In genomic region chr12:58212924-58213450, GRCm38 (mm10) we compare ENCODE assay signal across 8 mouse cellular contexts. TPM values are rescaled to one million over a fixed set of nuclear protein-coding genes. Genes with fewer than 3 reads are reported as not detected.
DNase-seq lines count a peak whose midpoint lies in the region; ATAC-seq and TF ChIP-seq lines count a peak whose summit lies in the region.

No protein-coding gene starts in this region.

- peak; percentile 5 for DNase-seq in gastrocnemius, postnatal 10 days
- no peak for DNase-seq in gastrocnemius, adult 8-10 months (ENCODE audit: low spot score in 2 of 2)
- peak; percentile 49 for DNase-seq in brain, adult 2 months (ENCODE audit: low read depth, low spot score)
- DNase-seq in heart, postnatal 0 days (ENCODE audit: low spot score), result no peak
- DNase-seq in left cerebral cortex, postnatal 4 days, result peak; percentile 56
- DNase-seq in urinary bladder, postnatal 25 days (ENCODE audit: low spot score), result no peak
- DNase-seq in thymus, postnatal 14 days, result no peak

- intact Hi-C loops in left cerebral cortex, postnatal 4 days (cut with DNase I), result loop anchor here (5.0 to 10.0 kb wide), 5 partner anchors 212 to 714 kb away; no protein-coding TSS in a partner anchor

- H3K27me3 ChIP-seq in heart, postnatal 0 days (ENCODE audit: control insufficient read depth, insufficient read depth, low read length), result peaks cover 31% of the 10 kb centered on the region
- H3K27me3 ChIP-seq in neural tube, embryonic 15.5 days (replicated peaks), result peaks cover 26% of the 10 kb centered on the region

- TF ChIP-seq EP300 in heart, postnatal 0 days (IDR thresholded peaks at IDR 0.05; ENCODE audit: low read depth), result no peak

- H3K9ac ChIP-seq in heart, postnatal 0 days (replicated peaks; ENCODE audit: low read depth, low read length), result no peak overlapping the region
- peak overlapping the region; percentile 53 for H3K9ac ChIP-seq in neural tube, embryonic 15.5 days (replicated peaks)

- no peaks in the 10 kb centered on the region for H3K9me3 ChIP-seq in heart, postnatal 0 days (replicated peaks; ENCODE audit: control insufficient read depth, low read length)
- H3K9me3 ChIP-seq in neural tube, embryonic 15.5 days (replicated peaks), result no peaks in the 10 kb centered on the region

- no peak for TF ChIP-seq CTCF in heart, postnatal 0 days (IDR thresholded peaks at IDR 0.05; ENCODE audit: low read depth)

- no peaks in the 10 kb centered on the region for H3K36me3 ChIP-seq in heart, postnatal 0 days (replicated peaks; ENCODE audit: control insufficient read depth, insufficient read depth, low read length)
- H3K36me3 ChIP-seq in neural tube, embryonic 15.5 days, result no peaks in the 10 kb centered on the region

- 4% methylated on average over 29 of the region's 29 CpGs for WGBS in heart, postnatal 0 days
- 2% methylated on average over 29 of the region's 29 CpGs for WGBS in neural tube, embryonic 15.5 days

- no peak overlapping the region for H3K27ac ChIP-seq in heart, postnatal 0 days (ENCODE audit: low read depth)
- peak overlapping the region; percentile 42 for H3K27ac ChIP-seq in neural tube, embryonic 15.5 days (replicated peaks)

- peak overlapping the region; percentile 61 for H3K4me2 ChIP-seq in heart, postnatal 0 days (ENCODE audit: low read depth, low read length)
- peak overlapping the region; percentile 81 for H3K4me2 ChIP-seq in neural tube, embryonic 15.5 days

- H3K4me1 ChIP-seq in heart, postnatal 0 days (ENCODE audit: control insufficient read depth, insufficient read depth), result peaks cover 25% of the 10 kb centered on the region
- peaks cover 45% of the 10 kb centered on the region for H3K4me1 ChIP-seq in neural tube, embryonic 15.5 days

- H3K4me3 ChIP-seq in heart, postnatal 0 days (ENCODE audit: low read depth, low read length), result peak overlapping the region; percentile 47
- peak overlapping the region; percentile 54 for H3K4me3 ChIP-seq in neural tube, embryonic 15.5 days (replicated peaks)

- no peak for ATAC-seq in heart, postnatal 0 days (ENCODE audit: insufficient read depth, low read depth)
- peak; percentile 51 for ATAC-seq in neural tube, embryonic 15.5 days (ENCODE audit: low FRiP score)

RNA-seq across cellular contexts. Expression of gene Sstr1, which starts 1.4 kb away (rescaled TPM):
- under 1 TPM; 0.26 to 0.63 TPM for total RNA-seq in gastrocnemius, postnatal 10 days (2021)
- under 1 TPM in 3 of 4 experiments, not detected in 1; 0.12 to 0.27 (median 0.13) TPM for total RNA-seq in gastrocnemius, adult 8-10 months (2022)
- total RNA-seq in heart, postnatal 0 days (2014; rRNA removed; ENCODE audit: low replicate concordance), result 2.8 TPM in 1 of 2 replicates, not detected in the other
- polyA plus RNA-seq in heart, postnatal 0 days (2015; fragmentation: Nextera tagmentation; extraction: Ambion mirVana), result 0.11 TPM in 1 of 2 replicates, not detected in the other
- 10 to 100 TPM; 72.0 to 72.2 TPM for total RNA-seq in left cerebral cortex, postnatal 4 days (2021)
- polyA plus RNA-seq in neural tube, embryonic 15.5 days (2015; fragmentation: Nextera tagmentation; extraction: Ambion mirVana), result 22.7 and 26.5 TPM in 2 replicates

RNA-seq across cellular contexts. Expression of gene Clec14a, which starts 56.1 kb away (rescaled TPM):
- total RNA-seq in gastrocnemius, postnatal 10 days (2021), result 10 to 100 TPM; 14.1 to 16.9 TPM
- 1 to 10 TPM; 3.4 to 4.5 (median 4.0) TPM for total RNA-seq in gastrocnemius, adult 8-10 months (2022)
- 30.8 and 34.3 TPM in 2 replicates for total RNA-seq in heart, postnatal 0 days (2014; rRNA removed; ENCODE audit: low replicate concordance)
- polyA plus RNA-seq in heart, postnatal 0 days (2015; fragmentation: Nextera tagmentation; extraction: Ambion mirVana), result 16.0 and 16.1 TPM in 2 replicates
- total RNA-seq in left cerebral cortex, postnatal 4 days (2021), result 1 to 10 TPM; 5.3 to 6.8 TPM
- polyA plus RNA-seq in neural tube, embryonic 15.5 days (2015; fragmentation: Nextera tagmentation; extraction: Ambion mirVana), result 7.2 and 9.1 TPM in 2 replicates

Comparison
In these comparisons a context has a peak if more than half of its experiments do, and no peak if none do; other contexts are left out.
1. DNase-seq: peak in gastrocnemius, postnatal 10 days (single experiment), brain, adult 2 months (single experiment) and left cerebral cortex, postnatal 4 days (single experiment); none in gastrocnemius, adult 8-10 months (0 of 2), heart, postnatal 0 days (single experiment), urinary bladder, postnatal 25 days (single experiment) and thymus, postnatal 14 days (single experiment).
2. RNA of gene Sstr1, which starts 1.4 kb away (total RNA-seq): 72.0 to 72.2 TPM in left cerebral cortex, postnatal 4 days; 2.8 TPM in heart, postnatal 0 days, 0.26 to 0.63 TPM in gastrocnemius, postnatal 10 days and 0.12 to 0.27 TPM in gastrocnemius, adult 8-10 months; every median in the first group is over 10 times any median in the second.